Mouse (Mus musculus): Measurements from ENCODE around the gene Card6. TPM values are rescaled to one million over a fixed set of nuclear protein-coding genes. Genes with fewer than 3 reads are reported as not detected.

The Card6 gene
- polyA plus RNA-seq, 1 experiment = 0.59 TPM

GRCm38 (mm10) chr15:5128176-5128940 is 20.0 kb upstream of the Card6 start:
- Histone ChIP-seq H3K27me3 (ENCODE audit: control insufficient read depth, insufficient read depth, low read length) (no peaks in the 10 kb centered on the region), H3K27ac (ENCODE audit: insufficient read depth, low read length) (no peak overlapping the region), H3K4me3 (replicated peaks; ENCODE audit: insufficient read depth, low read depth, low read length) (no peak overlapping the region), H3K4me1 (ENCODE audit: control insufficient read depth, insufficient read depth, low read length) (no peaks in the 10 kb centered on the region)
- 75% methylated on average over 5 of the region's 5 CpGs for WGBS
- no peak for TF ChIP-seq POLR2A (IDR thresholded peaks at IDR 0.05; ENCODE audit: borderline replicate concordance, insufficient read depth, low read length)
- TF ChIP-seq CTCF (IDR thresholded peaks at IDR 0.05; ENCODE audit: borderline replicate concordance, insufficient read depth, low read depth, low read length) = no peak
- no peak for DNase-seq

DNA sequence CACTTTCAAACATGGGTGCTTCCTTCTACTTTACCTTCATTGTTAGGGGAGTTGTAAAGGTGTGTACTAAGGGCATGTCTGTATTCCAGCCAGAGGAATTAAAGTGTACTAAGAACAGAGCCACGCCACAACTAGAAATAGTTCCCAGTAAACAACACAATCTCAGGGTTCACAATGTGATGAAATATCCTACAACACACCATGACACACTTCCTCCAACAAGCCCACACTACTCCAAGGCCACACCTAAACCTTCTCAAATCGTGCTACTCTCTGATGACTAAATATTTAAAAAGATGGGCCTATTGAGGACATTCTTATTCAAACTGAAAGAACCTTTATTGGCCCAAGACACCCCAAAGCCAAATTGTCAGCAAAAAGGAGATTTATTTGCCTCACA is 19.1 kb upstream of the Card6 start:
- no peak for TF ChIP-seq POLR2A (IDR thresholded peaks at IDR 0.05; ENCODE audit: borderline replicate concordance, insufficient read depth, low read length)
- no peak for TF ChIP-seq CTCF (IDR thresholded peaks at IDR 0.05; ENCODE audit: borderline replicate concordance, insufficient read depth, low read depth, low read length)
- Histone ChIP-seq H3K27me3 (ENCODE audit: control insufficient read depth, insufficient read depth, low read length) (no peaks in the 10 kb centered on the region), H3K27ac (ENCODE audit: insufficient read depth, low read length) (no peak overlapping the region), H3K4me3 (replicated peaks; ENCODE audit: insufficient read depth, low read depth, low read length) (no peak overlapping the region), H3K4me1 (ENCODE audit: control insufficient read depth, insufficient read depth, low read length) (no peaks in the 10 kb centered on the region)
- 86% methylated on average over 2 of the region's 2 CpGs for WGBS
- DNase-seq = no peak

GRCm38 (mm10) chr15:5126456-5126855 is 18.1 kb upstream of the Card6 start:
- no peak for TF ChIP-seq CTCF (IDR thresholded peaks at IDR 0.05; ENCODE audit: borderline replicate concordance, insufficient read depth, low read depth, low read length)
- TF ChIP-seq POLR2A (IDR thresholded peaks at IDR 0.05; ENCODE audit: borderline replicate concordance, insufficient read depth, low read length) = no peak
- Histone ChIP-seq H3K27me3 (ENCODE audit: control insufficient read depth, insufficient read depth, low read length) (no peaks in the 10 kb centered on the region), H3K27ac (ENCODE audit: insufficient read depth, low read length) (no peak overlapping the region), H3K4me3 (replicated peaks; ENCODE audit: insufficient read depth, low read depth, low read length) (no peak overlapping the region), H3K4me1 (ENCODE audit: control insufficient read depth, insufficient read depth, low read length) (no peaks in the 10 kb centered on the region)
- 74% methylated on average over 4 of the region's 4 CpGs for WGBS
- no peak for DNase-seq

DNA sequence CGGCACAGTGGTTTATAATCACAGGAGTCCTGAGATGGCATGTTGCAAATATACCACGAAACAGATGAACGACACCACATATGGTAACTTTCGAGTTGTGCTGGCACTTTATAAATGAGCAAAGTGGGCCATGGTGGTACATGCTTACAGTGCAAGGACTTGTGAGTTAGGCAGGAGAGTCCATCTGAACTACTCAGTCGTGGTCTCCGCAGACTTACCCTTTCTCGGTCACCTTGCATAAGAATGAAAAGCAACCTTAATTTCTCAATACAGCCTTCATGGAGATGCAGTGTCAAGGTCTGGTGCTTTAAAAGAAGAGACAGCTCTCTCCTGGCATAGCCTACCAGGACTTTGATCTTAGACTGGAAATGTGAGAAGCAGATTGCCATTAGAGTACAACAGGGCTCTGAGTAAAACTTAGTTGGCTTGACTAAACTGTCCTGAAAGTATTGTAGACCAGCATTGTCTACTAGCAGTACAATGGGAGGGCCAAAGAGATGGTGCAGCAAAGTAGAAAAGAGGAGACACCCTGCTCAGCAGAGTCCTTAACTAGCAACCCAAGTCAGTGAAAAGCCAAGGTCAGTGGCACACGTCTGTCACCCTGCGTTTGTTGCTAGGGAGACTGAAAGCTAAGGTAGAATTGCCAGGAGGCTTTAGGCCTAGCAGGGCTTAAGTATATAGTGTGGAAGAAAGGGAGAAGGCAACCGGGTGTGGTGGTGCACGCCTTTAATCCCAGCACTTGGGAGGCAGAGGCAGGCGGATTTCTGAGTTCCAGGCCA is 13.4 kb upstream of the Card6 start:
- H3K27me3 ChIP-seq (ENCODE audit: control insufficient read depth, insufficient read depth, low read length) = no peaks in the 10 kb centered on the region
- H3K27ac ChIP-seq (ENCODE audit: insufficient read depth, low read length) = no peak overlapping the region
- no peak for DNase-seq
- no peaks in the 10 kb centered on the region for H3K4me1 ChIP-seq (ENCODE audit: control insufficient read depth, insufficient read depth, low read length)
- no peak for TF ChIP-seq CTCF (IDR thresholded peaks at IDR 0.05; ENCODE audit: borderline replicate concordance, insufficient read depth, low read depth, low read length)
- no peak for TF ChIP-seq POLR2A (IDR thresholded peaks at IDR 0.05; ENCODE audit: borderline replicate concordance, insufficient read depth, low read length)
- H3K4me3 ChIP-seq (replicated peaks; ENCODE audit: insufficient read depth, low read depth, low read length) = no peak overlapping the region
- WGBS = 83% methylated on average over 12 of the region's 12 CpGs

DNA sequence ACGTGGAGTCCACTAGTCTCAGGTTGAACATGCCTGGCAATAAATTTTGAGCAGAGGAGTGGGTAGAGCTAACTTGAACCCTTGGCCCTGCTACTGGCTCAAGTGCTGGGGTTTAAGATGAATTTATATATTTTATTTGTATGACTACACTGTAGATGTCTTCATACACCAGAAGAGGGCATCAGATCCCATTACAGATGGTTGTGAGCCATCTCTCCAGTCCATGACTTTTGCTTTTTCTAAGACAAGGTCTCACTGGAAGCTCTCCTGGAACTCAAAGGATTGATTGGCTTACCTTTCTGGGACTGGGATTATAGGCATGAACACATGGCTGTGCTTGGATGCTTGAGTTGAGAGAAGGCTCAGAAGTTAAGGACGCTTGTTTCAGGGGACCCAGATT is 11.4 kb upstream of the Card6 start:
- no peak for DNase-seq
- Histone ChIP-seq H3K27ac (ENCODE audit: insufficient read depth, low read length) (no peak overlapping the region), H3K4me3 (replicated peaks; ENCODE audit: insufficient read depth, low read depth, low read length) (no peak overlapping the region), H3K27me3 (ENCODE audit: control insufficient read depth, insufficient read depth, low read length) (no peaks in the 10 kb centered on the region), H3K4me1 (ENCODE audit: control insufficient read depth, insufficient read depth, low read length) (no peaks in the 10 kb centered on the region)
- TF ChIP-seq POLR2A (IDR thresholded peaks at IDR 0.05; ENCODE audit: borderline replicate concordance, insufficient read depth, low read length) = no peak
- no peak for TF ChIP-seq CTCF (IDR thresholded peaks at IDR 0.05; ENCODE audit: borderline replicate concordance, insufficient read depth, low read depth, low read length)
- 89% methylated on average over 2 of the region's 2 CpGs for WGBS

DNA sequence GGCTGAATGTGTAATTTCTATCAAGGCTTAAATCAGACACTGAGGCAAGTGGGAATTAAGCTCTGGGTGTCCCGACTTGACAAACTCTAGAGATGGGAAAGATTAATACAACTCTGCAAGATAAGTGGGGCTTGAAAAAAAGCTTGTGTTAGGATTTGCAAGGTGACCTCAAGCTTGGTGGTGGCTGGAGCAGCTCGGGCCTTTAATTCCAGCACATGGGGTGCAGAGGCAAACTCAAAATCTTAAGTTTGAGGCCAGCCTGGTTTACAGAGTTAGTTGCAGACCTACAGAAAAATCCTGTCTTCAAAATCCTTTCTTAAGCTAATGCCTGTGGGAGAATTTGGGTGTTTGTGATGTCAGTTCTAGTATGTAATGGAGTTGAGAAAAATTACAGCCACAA is 10.9 kb upstream of the Card6 start:
- TF ChIP-seq POLR2A (IDR thresholded peaks at IDR 0.05; ENCODE audit: borderline replicate concordance, insufficient read depth, low read length) = no peak
- TF ChIP-seq CTCF (IDR thresholded peaks at IDR 0.05; ENCODE audit: borderline replicate concordance, insufficient read depth, low read depth, low read length) = no peak
- no peak overlapping the region for H3K4me3 ChIP-seq (replicated peaks; ENCODE audit: insufficient read depth, low read depth, low read length)
- no peaks in the 10 kb centered on the region for H3K27me3 ChIP-seq (ENCODE audit: control insufficient read depth, insufficient read depth, low read length)
- no peaks in the 10 kb centered on the region for H3K4me1 ChIP-seq (ENCODE audit: control insufficient read depth, insufficient read depth, low read length)
- no peak for DNase-seq
- WGBS = 96% methylated on average over 2 of the region's 2 CpGs
- no peak overlapping the region for H3K27ac ChIP-seq (ENCODE audit: insufficient read depth, low read length)

DNA sequence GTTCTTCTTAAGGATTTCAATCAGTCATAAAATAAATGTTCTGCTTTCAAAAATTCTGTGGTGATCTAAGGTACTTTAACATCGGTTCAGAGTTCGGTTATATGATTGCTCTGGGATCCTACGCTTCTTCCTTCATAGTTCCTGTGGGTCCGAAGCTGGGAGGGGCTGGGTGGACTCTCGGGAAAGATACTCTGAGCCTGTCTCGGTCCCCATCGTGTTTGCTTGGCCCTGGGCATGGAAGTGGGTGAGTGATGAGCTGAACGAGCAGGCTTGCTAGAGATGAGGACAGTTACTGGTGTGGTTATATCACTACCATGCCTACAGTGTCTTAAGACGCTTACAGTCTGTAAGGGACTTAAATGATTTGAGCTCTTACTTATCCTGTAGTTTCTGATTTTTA is 10.3 kb upstream of the Card6 start:
- no peak overlapping the region for H3K4me3 ChIP-seq (replicated peaks; ENCODE audit: insufficient read depth, low read depth, low read length)
- TF ChIP-seq CTCF (IDR thresholded peaks at IDR 0.05; ENCODE audit: borderline replicate concordance, insufficient read depth, low read depth, low read length) (no peak), POLR2A (IDR thresholded peaks at IDR 0.05; ENCODE audit: borderline replicate concordance, insufficient read depth, low read length) (no peak)
- no peaks in the 10 kb centered on the region for H3K4me1 ChIP-seq (ENCODE audit: control insufficient read depth, insufficient read depth, low read length)
- WGBS = 87% methylated on average over 9 of the region's 9 CpGs
- H3K27me3 ChIP-seq (ENCODE audit: control insufficient read depth, insufficient read depth, low read length) = no peaks in the 10 kb centered on the region
- DNase-seq = no peak
- no peak overlapping the region for H3K27ac ChIP-seq (ENCODE audit: insufficient read depth, low read length)
